Mouse (Mus musculus) megakaryocyte, embryonic 14.5 days (primary cell): Measurements from ENCODE around the gene Col5a2.

Experiments used
- FLI1 ChIP-seq: IDR thresholded peaks from 2 replicates; pipeline ENCODE4 v1.6.1; 2012; ENCODE audit warnings: low read length, inconsistent platforms, mixed read lengths
- GATA1 ChIP-seq: IDR thresholded peaks from 3 replicates; pipeline ENCODE4 v1.6.1; 2012; ENCODE audit warnings: mixed read lengths, low read length, inconsistent platforms, borderline replicate concordance

GRCm38 (mm10) chr1:45541888-45542287 lies 38.8 kb upstream of the Col5a2 start:
- no peak for TF ChIP-seq FLI1
- no peak for TF ChIP-seq GATA1
